Mouse (Mus musculus) heart, adult 2 months (tissue): ENCODE measurements around the gene Dnah14. TPM values are rescaled to one million over a fixed set of nuclear protein-coding genes. Genes with fewer than 3 reads are reported as not detected.

Source experiments
- DNase-seq, 2 experiments: peaks; one replicate each; pipeline ENCODE4 v3.0.0; 2021
- H3K27ac ChIP-seq: fragments of 200-600 bp; 2 replicates; pipeline ENCODE4 v1.8.1; 2022
- H3K27me3 ChIP-seq: fragments of 200-500 bp; 2 replicates; pipeline ENCODE4 v1.6.1; 2012; ENCODE audit warnings: mild to moderate bottlenecking, low read length, inconsistent platforms, mixed read lengths; ENCODE audit not compliant: control insufficient read depth, insufficient read depth
- H3K36me3 ChIP-seq: fragments of 200-500 bp; 2 replicates; pipeline ENCODE4 v1.6.1; 2012; ENCODE audit warnings: low read length, inconsistent platforms; ENCODE audit not compliant: control insufficient read depth, insufficient read depth
- H3K4me1 ChIP-seq: fragments of 200-500 bp; 2 replicates; pipeline ENCODE4 v1.6.1; 2011; ENCODE audit warnings: low read length; ENCODE audit not compliant: control insufficient read depth, insufficient read depth
- H3K4me3 ChIP-seq: fragments of 200-600 bp; 2 replicates; pipeline ENCODE4 v1.8.1; 2022
- H3K79me2 ChIP-seq: fragments of 200-500 bp; replicated peaks from 2 replicates; pipeline ENCODE4 v1.6.1; 2012; ENCODE audit warnings: mild to moderate bottlenecking, inconsistent platforms, low read length, moderate library complexity, mixed read lengths; ENCODE audit not compliant: control insufficient read depth, insufficient read depth
- H3K9ac ChIP-seq: fragments of 200-500 bp; 2 replicates; pipeline ENCODE4 v1.6.1; 2012; ENCODE audit warnings: low read depth, mild to moderate bottlenecking, control low read depth, inconsistent platforms, low read length, mixed read lengths
- CTCF ChIP-seq: fragments of 200-600 bp; IDR thresholded peaks from 2 replicates; pipeline ENCODE4 v1.8.1; 2022; ENCODE audit warnings: antibody characterized with exemption, mild to moderate bottlenecking, moderate library complexity
- EP300 ChIP-seq: fragments of 200-500 bp; IDR thresholded peaks from 2 replicates; pipeline ENCODE4 v1.6.1; 2011; ENCODE audit warnings: low read depth, low read length, control low read depth; ENCODE audit not compliant: insufficient read depth
- POLR2A ChIP-seq: fragments of 200-500 bp; IDR thresholded peaks from 2 replicates; pipeline ENCODE4 v1.6.1; 2011; ENCODE audit warnings: mild to moderate bottlenecking, low read depth, low read length, control low read depth; ENCODE audit not compliant: insufficient read depth
- WGBS: fragments of 180-500 bp; shearing (Covaris S2); methylation state at CpG from one replicate; pipeline ENCODE4 v1.1.7; 2018; 5-methylcytosine and 5-hydroxymethylcytosine counted together
- intact Hi-C: fragments of 180-260 bp; cut with DNase I; formaldehyde crosslinking; loops from one replicate; pipeline ENCODE4 v1.15.1; 2025
- polyA plus RNA-seq: library from polyadenylated mRNA; depleted of rRNA; stranded (reverse); fragments of >200 nt; gene quantifications from 2 replicates; pipeline ENCODE4 v1.2.3, GENCODE M21; 2012
- total RNA-seq, 2 experiments: library from RNA; stranded (reverse); gene quantifications; 2 replicates each; pipeline ENCODE4 v1.2.3; 2021

The Dnah14 gene
- total and polyA plus RNA-seq, 3 experiments, result not detected

DNA sequence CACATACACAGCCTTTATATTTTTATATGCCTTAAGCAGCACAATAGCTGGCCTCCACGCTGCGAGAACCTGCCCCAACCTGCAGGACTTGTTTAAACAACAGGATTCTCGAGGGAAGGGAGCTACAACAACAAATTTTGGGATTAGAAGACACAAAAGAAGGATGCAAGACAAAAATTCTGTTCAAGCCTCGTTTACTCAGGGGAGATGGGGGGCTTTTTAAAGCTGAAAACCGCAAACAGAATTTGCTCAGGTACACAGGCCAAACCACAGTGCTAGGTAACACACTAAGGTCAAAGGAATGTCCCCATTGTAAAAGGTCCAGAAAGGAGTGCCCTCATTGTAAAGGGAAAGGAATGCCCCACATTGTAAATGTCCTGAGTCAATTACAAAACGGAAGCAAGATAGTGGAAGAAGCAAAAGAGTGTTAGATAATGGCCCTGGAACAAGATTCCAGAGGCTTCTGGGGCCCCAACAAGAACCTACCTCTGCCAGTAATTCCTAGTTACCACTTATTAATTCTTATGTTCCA is 46.9 kb downstream of the Dnah14 start:
- H3K27ac ChIP-seq, result no peak overlapping the region
- H3K79me2 ChIP-seq, result no peaks in the 10 kb centered on the region
- DNase-seq, result no peak
- H3K9ac ChIP-seq, result no peak overlapping the region
- TF ChIP-seq EP300, result no peak
- TF ChIP-seq CTCF, result no peak
- no peak for TF ChIP-seq POLR2A
- no peaks in the 10 kb centered on the region for H3K36me3 ChIP-seq
- no peak overlapping the region for H3K4me3 ChIP-seq
- H3K27me3 ChIP-seq, result no peaks in the 10 kb centered on the region
- intact Hi-C loops, result no loop called here
- 68% methylated on average over 6 of the region's 6 CpGs for WGBS
- no peaks in the 10 kb centered on the region for H3K4me1 ChIP-seq

DNA sequence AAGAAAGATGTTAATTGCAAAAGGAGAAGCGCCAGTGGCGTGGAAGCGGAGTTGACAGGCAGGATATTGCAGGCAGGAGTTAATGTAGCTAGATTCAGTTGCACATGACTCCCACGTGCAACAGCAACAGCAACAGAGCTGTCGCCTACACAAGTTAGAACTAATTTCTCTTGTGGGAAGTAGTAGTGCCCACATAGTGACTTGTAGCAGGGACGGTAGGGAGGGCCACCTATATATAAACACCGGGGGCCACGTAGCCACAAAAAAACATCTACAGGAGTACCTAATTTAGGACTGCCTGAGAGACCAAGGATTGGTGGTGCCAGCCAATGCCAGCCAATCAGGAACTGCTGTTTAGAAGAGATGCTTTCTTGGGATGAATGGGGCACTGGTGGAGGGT is 48.5 kb downstream of the Dnah14 start:
- no peaks in the 10 kb centered on the region for H3K27me3 ChIP-seq
- no peaks in the 10 kb centered on the region for H3K4me1 ChIP-seq
- 88% methylated on average over 8 of the region's 8 CpGs for WGBS
- TF ChIP-seq EP300, result no peak
- TF ChIP-seq POLR2A, result no peak
- no peak for TF ChIP-seq CTCF
- H3K9ac ChIP-seq, result no peak overlapping the region
- H3K36me3 ChIP-seq, result no peaks in the 10 kb centered on the region
- no peaks in the 10 kb centered on the region for H3K79me2 ChIP-seq
- no peak overlapping the region for H3K4me3 ChIP-seq
- DNase-seq, result no peak
- no peak overlapping the region for H3K27ac ChIP-seq
- intact Hi-C loops, result no loop called here

- H3K27ac ChIP-seq, result no peak overlapping the region
- TF ChIP-seq EP300, result no peak
- TF ChIP-seq POLR2A, result no peak
- no peak for TF ChIP-seq CTCF
- 47% methylated on average over 6 of the region's 6 CpGs for WGBS
- no peak overlapping the region for H3K9ac ChIP-seq
- intact Hi-C loops, result no loop called here
- H3K79me2 ChIP-seq, result no peaks in the 10 kb centered on the region
- no peaks in the 10 kb centered on the region for H3K36me3 ChIP-seq
- DNase-seq, result no peak
- no peak overlapping the region for H3K4me3 ChIP-seq
- no peaks in the 10 kb centered on the region for H3K27me3 ChIP-seq
- H3K4me1 ChIP-seq, result no peaks in the 10 kb centered on the region
Measured at GRCm38 (mm10) chr1:181628276-181628675, 51.9 kb downstream of the Dnah14 start.

- TF ChIP-seq EP300, result no peak
- TF ChIP-seq POLR2A, result no peak
- WGBS, result 84% methylated on average over 4 of the region's 4 CpGs
- no peak overlapping the region for H3K9ac ChIP-seq
- H3K4me1 ChIP-seq, result no peaks in the 10 kb centered on the region
- intact Hi-C loops, result no loop called here
- no peaks in the 10 kb centered on the region for H3K36me3 ChIP-seq
- H3K79me2 ChIP-seq, result no peaks in the 10 kb centered on the region
- H3K27ac ChIP-seq, result no peak overlapping the region
- no peak overlapping the region for H3K4me3 ChIP-seq
- no peak for DNase-seq
- no peaks in the 10 kb centered on the region for H3K27me3 ChIP-seq
Measured at GRCm38 (mm10) chr1:181631371-181631770, 55.0 kb downstream of the Dnah14 start.

GRCm38 (mm10) chr1:181637997-181638713 is 61.8 kb downstream of the Dnah14 start:
- intact Hi-C loops, result no loop called here
- H3K79me2 ChIP-seq, result no peaks in the 10 kb centered on the region
- no peaks in the 10 kb centered on the region for H3K27me3 ChIP-seq
- 53% methylated on average over 12 of the region's 12 CpGs for WGBS
- no peaks in the 10 kb centered on the region for H3K4me1 ChIP-seq
- no peak for DNase-seq
- H3K36me3 ChIP-seq, result no peaks in the 10 kb centered on the region
- H3K4me3 ChIP-seq, result no peak overlapping the region
- TF ChIP-seq EP300 (no peak), CTCF (no peak), POLR2A (no peak)
- H3K27ac ChIP-seq, result no peak overlapping the region
- H3K9ac ChIP-seq, result no peak overlapping the region

- Histone ChIP-seq H3K4me1 (no peaks in the 10 kb centered on the region), H3K27ac (no peak overlapping the region), H3K36me3 (no peaks in the 10 kb centered on the region), H3K27me3 (no peaks in the 10 kb centered on the region), H3K4me3 (no peak overlapping the region), H3K9ac (no peak overlapping the region), H3K79me2 (no peaks in the 10 kb centered on the region)
- no peak for DNase-seq
- TF ChIP-seq POLR2A (no peak), EP300 (no peak), CTCF (no peak)
- intact Hi-C loops, result no loop called here
- WGBS, result 77% methylated on average over 2 of the region's 2 CpGs
Measured at GRCm38 (mm10) chr1:181640383-181640782, 64.0 kb downstream of the Dnah14 start.
